Mouse (Mus musculus) lung, postnatal 10 days (tissue): ENCODE results near the gene Acer3.
A peak's percentile ranks its signal among the peaks of the same experiment; 100 is the strongest.

Source experiments
- DNase-seq: peaks from one replicate; pipeline ENCODE4 v3.0.0; 2021

The Acer3 gene

DNA sequence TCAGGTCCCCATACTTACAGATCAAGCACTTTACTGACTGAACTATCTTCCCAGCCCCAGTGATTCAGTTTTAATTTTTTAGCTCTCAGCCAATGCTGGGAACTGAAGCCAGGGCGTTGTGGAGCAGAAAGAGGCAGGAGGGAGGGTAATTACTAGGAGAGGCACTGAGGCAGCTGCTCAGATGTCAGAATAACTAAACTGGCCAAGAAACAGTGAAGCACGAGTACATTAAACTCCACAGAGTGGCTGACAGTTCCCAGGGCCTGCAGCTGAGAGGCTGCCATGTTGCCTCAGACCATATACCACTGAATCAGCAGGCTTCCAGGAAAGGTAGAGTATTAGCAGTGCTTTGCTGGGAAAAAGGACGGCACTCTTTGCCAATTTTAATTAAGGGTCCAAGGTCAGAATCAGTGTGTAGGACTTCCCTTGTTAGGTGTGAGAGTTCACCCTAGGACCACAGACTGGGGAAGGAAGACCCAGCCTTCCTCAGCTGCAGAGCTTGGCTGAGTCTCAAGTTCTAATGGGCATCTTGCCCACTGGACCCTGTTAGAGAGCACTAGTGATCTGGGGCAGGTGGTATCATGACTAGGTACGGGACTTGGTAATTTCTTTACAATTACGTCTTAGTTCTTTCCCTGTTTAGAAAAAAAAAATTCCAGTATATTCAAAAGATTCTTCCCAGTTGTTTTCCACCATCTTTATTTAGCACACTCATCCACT, 11.8 kb upstream of the Acer3 start:
- no peak for DNase-seq

DNA sequence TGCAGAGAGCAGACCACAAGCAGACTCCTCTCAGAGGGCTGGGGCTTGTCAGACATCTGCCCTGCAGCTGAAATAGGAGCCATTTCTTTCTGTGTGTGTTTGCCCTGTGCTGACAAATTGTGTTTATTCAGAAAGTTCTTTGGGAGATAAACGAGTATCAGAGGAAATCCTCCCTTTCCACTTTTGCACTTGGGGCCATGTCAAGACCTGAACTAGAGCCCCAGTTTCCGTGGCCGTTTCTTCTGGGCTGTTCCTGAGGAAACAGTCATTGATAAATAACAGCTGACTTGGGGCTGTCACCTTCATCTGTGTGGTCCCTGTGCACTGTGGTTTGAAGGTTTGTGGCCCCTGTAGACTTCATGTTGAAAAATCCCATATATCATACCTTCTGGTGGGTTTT, 10.9 kb upstream of the Acer3 start:
- no peak for DNase-seq

DNA sequence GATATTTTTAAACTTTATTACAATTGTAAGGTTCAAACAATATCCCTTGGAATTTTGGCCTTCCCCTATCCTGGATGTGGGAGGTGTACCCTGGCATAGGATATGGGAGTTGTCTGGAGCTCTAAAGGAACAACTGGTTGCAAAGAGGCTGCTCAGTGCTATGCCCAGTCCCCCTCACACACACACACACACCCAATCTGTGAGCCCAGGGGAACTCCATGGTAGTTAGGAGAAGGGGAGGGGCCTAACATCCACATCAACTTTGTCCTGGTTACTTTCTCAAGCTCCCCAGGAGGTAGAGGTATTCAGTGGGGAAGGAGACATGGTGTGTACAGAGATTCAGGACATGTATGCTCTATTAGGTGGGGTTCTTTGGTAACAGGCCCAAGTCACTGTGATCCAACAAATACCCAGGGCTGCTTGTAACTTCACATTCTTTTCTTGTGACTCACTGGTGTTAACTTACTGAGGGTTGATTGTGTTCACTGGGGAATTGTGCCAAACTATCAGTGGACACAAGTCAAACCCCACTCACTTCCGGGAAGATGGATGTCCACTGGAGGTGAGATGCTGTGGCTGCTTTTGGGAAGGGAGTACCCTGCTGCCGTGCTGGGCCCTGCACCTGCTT, 9.5 kb upstream of the Acer3 start:
- DNase-seq, result no peak

DNA sequence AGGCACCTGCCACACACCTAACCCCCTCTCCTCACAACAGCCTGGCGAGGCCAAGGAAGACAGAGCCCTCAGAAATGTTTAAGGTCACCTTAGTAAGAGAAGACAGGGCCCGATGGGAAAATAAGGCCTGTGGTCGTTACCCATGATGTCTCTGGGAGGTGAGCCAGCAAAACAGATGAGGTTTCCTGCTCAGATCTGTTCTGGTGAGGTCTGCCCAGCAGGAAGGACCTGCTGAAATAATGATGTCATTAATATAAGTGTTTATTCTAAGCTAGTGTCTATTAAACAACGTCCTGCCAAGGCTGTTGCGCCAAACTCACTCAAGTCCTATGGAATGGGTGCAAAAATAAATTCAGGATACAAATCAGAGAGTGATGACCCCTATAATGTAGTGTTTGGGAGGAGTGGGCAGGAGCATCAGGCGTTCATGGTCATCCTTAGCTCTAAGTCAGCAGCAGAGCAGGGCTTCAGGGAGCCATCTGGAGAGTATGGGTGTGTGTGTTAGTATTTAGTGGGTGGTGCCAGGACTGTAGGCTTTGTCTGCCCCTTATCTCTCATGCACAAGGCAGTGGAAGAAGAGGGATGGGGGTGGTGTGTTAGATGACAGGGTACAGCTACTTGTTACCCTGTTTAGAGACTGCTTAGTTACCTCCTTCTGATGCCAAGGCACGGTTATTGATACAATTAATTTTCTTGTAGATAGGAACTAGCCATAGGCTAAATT, 8.8 kb upstream of the Acer3 start:
- peak; percentile 57 for DNase-seq

DNA sequence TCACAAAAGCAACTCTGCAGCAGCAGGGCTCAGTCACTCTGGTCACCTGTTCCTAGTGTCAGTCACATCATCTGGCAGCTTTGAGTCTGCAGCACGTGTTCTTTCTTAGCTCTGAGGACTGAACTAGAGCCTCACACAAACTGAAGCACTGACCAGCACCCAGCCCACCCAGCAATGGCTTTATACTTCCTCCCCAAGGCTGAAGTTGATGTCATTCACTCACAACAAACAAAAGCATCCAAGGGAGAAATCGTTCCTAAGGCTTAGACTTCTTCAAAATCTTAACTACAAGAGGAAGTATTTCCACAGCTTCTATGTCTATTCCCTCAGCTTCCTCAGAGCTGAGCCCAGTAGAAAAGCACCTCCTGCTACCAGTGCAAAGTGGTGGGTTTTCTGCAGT, 7.3 kb upstream of the Acer3 start:
- no peak for DNase-seq

DNA sequence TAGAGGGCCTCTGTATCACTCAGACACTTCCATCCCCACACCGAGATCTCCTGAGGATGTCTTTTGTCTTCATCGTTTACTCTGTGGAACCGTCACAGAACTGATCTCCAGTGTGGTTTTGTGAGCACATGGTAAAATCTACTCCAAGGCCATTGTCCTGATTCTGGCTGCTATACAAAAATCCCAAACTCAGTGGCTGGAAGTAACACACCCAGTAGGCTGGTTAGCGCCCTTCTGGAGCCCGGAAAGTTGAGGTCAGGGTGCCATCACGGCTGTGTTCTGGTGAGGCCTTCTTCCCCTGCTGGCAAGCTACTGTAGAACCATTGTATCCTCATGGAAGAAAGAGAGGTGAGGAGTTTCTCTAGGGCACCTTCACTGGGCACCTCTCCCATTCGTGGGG, 5.0 kb upstream of the Acer3 start:
- no peak for DNase-seq

DNA sequence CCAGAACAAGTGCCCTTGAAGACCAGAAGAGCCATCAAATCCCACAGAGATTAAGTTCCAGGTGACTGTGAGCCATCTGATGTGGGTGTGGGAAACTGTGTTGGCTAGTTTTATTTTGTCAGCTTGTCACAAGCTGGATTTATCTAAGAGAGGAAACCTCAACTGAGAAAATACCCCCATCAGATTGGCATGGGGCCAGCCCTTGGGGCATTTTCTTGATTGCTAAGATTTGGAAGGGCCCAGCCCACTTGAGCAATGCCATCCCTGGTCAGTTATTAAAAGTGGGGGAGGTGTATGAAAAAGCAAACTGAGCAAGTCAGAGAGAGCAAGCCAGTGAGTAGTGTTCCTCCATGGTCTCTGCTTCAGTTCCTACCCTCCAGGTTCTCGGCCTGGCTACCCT, 3.2 kb upstream of the Acer3 start:
- DNase-seq, result peak; percentile 38

DNA sequence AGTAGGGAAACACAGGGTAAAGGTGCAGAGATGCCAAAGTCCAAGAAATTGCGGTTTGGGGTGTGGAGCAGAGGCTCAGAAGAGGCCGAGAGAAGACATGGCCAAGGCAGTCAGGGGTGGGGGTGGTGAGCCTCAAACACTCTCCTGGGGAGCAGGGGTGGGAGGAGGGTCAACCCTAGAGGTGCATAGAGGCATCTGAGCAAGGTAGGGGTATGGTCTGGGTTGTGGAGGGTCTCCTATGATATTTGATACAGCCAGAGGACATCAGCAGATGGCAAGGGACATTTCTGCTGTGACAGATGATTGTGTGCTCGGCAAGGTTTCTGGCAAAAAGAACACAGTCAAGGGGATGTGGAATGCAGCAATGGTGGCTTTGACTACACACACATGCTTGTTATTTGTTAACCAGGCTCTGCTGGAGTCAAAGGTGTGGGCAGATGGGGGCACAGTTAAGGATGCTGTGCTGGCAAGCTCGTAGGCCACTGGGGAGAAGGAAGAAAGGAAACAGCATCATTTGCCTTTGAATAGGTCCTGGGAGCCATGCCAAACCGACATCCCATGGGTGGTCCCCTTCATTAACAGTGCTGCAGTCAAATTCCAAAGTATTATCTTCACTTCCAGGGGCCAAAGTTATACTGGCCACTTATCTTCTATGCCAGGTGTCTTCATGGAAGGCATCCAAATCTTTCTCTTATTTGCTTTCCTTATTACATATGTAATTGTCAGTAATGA, 2.4 kb upstream of the Acer3 start:
- DNase-seq, result peak; percentile 69

DNA sequence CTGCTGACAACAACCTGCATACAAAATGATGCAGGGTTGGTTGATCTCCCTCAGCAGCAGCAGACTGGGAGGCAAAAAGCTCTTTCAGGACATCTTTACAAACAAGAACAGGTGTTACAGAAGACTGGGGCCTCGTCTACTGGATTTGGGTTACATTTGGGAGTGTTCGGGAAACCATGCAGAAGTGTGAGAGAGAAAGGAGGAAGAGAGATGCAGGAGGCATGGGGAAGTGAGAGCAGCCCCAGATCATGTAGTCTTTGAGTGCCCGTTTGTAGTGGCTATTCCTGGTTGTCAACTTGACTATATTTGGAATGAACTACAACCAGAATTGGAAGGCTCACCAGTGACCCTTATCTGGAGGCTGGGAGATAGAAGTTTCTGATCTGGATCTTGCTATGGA, 1.4 kb upstream of the Acer3 start:
- no peak for DNase-seq

DNA sequence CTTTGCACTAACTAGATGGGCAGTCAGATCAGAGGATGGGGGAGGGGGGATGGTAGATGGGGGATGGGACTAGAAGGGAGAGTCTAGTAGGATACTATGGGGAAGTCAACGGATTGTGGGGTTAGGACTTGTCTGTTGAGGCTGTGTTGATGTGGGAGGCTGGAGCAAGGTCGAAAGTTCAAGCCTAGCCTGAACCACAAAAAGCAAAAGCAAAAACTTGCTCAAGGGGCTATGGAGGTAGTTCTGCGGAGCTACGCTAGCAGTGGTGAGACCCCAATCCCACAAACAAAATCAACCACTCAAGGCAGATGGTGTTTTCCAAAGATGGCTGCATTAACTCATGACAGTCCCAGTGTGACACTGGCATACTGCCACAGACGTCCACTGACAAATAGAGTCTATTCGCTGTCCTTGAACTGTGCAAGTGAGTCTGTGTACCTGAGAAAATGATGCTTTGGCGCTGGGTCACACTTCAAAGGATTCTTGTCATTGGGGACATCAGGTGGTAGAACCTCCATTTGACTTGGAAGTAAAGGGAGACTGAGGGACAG, 927 bp downstream of the Acer3 start:
- no peak for DNase-seq

DNA sequence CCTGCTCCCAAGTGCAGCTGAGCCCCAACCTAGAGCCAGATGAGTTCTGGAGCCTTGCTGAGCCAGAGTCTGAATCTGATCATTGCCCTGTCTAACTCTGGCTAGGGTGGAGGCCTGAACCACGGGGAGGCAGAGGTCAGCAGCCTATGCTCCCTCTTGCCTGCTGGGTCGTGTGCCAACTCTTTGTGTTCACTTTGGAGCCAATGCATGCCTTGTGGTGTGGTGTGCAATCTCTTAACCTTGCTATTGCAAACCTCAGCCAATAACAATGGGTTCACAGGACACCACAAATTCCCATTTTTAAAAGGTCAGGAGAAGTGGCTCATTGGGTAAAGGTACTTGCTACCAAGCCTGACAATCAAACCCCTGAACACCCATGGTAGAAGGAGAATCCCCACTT, 4.4 kb downstream of the Acer3 start:
- no peak for DNase-seq

DNA sequence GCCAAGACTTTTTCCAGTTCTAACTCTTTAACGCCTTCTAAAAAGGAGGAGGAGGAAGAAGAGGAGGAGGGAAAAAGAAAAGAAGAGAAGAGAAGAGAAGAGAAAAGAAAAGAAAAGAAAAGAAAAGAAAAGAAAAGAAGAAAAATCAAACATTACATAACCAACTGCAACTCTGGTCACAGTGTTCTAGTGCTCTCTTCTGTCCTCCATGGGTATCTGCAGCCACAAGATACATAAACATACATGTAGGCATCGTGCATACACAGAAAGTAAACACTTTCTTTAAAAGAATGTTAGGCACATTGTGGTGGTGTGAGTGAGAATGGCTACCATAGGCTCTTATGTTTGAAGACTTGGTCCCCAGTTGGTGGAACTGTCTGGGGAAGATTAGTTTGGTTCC, 5.9 kb downstream of the Acer3 start:
- no peak for DNase-seq

DNA sequence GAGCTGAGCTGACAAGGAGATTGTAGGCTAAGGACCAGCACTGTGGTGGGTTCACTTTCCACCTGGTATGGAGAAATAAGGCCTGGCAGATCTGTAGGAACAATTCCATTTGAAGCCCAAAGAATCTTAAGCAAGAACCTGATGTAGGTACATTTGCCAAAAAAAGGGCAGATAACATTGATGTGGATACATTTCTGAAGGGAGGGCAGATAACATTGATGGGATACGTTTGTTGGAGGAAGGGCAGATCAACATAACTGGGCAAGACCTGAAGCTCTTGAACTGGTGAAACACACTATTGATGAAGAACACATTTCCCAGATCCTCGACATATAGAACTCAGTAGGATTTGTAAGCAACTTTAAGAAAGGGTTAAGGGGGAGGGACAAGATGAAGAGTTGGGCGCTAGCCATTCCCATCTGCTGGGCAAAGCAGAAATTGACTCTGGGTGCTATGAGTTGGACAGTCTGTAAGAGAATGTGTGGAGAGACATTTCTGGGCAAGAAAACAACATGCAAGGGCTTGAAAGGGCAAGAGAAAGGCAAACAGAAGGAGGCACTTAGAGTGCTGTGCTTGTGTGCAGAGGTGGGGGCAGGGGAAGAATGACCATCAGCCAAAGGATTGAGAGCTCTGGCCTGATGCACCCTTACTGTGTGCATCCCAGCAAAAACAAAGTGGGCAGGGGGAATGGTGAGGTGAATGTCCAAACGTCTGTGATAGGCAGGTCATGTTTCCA, 8.7 kb downstream of the Acer3 start:
- DNase-seq, result peak; percentile 57

DNA sequence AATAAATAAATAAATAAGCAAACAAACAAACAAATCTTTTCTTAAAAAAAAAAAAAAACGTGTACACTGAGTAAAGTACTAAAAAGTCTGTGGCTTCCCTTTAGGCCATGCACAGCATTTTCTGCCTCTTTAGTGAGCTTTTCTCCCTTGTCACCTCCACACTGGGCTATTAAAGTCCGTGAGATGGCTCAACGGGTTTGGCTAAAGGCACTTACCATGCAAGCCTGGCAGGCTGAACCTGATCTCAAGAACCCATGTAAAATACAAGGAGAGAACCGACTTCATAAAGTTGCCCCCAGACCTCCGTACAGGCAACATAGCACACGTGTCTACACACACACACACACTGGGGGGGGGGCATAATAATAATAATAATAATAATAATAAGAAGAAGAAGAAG, 10.7 kb downstream of the Acer3 start:
- no peak for DNase-seq

DNA sequence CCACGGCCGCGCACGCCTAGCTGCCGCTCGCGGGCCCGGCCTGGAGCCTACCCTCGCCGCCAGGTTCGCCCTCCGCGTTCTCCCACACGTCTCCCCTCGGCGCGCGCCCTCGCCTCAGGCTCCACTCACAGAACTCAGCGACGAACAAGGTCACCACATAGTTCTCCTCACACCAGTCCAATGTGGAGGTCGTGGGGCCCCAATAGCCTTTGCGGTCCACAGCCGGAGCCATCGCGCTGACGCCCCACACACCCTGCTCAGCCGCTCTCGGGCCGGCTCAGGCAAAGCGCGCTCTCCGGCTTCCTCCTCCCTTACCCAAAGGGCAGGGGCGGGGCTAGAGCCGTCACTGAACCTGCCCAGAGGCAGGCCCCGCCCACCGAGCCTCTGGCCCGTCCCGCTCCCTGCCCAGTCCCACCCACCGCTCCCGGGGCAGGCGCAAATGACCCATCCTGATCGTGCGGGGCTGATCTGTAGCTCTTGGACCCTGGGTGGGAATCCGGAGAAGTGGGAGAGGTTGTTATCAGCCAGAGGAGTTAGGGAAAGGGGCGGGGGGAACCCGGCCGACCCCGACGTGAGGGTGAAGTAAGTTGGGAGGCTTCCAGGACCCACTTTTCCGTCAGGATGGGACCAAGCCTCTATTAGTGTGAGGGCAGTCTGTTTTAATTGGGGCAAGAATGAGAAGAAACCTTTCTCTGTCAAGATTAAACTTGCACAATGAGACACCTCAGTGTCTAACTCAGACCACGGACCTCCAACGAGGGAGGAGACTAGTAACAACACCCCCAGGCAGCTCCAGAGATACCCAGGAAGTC, 11.6 kb downstream of the Acer3 start:
- peak; percentile 97 for DNase-seq

DNA sequence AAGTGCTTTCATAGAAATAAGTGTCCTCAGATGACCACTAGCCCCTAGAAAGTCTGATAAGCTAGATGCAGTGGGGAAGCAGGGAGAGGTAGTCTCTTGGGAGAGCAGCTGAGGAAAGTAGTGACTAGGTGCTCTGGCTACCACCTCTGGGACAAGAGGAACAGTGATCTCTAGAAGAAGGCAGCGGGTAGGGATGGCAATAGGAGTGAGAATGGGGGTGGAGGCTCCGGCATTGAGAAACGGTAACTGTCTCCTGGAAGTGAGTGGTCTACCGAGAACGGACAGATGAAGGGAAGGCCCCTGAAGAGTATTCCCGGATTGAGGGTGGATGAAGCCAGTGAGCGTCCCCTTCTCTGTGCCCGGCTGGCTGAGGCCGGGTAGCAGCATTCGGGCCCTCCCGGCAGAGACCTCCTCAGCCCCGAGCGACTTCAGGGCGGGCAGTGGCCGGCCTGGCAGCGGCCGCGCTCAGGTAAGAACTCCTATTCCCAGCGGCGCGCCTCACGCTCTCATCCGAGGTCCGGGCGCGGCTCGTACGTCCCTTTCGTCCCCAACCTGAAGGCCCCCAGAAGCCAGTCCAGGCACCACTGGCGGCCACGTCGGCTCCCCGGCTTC, 12.3 kb downstream of the Acer3 start:
- no peak for DNase-seq

DNA sequence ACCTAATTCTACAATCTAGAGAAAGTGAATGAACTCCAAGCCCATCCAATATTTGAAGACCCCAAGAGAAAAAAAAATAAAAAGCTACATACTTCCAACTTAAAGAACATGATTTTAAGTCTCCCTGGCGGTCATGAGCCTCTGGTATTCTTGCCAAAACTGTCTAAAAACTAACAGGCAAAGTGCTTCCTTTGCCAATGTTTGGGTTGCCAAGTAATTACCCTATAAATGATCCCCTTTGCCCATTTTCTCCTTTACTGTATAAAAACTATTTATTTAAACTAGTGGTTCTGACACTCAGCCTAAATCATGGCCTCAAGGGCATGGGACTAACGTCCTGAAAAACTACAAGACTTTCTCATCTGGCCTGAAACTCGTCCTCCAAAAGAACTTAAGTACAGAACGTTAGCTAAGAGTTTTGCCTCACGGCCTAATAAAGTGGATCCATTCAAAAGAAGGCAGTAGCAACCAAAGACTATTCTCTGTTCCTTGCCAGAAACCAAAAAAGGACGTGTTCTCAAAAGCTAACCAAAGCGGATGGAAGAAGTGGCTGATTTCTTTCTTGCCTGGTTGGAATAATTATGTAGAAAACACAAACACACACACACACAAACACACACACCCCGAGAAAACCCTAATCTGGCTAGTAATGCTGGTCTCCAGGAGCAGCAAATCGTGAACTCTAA, 12.9 kb downstream of the Acer3 start:
- DNase-seq, result no peak

DNA sequence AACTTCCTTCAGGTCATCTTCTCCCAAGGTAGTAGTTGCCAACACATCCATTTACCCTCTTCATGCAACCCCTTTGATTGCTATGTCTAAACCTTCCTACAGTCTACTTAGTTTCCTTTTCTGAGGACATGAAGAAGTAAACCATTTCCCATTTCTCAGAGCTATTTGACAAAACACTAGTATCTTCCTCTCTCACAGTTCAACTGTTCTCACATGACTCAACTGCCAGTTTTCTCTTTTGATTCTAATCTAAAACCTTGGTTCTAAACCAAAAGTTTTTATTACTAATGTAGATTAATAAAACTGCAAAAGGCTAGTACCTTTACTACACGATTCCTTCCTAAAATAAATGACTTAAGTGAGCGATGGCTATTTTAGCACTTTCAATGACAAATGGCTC, 13.6 kb downstream of the Acer3 start:
- no peak for DNase-seq

DNA sequence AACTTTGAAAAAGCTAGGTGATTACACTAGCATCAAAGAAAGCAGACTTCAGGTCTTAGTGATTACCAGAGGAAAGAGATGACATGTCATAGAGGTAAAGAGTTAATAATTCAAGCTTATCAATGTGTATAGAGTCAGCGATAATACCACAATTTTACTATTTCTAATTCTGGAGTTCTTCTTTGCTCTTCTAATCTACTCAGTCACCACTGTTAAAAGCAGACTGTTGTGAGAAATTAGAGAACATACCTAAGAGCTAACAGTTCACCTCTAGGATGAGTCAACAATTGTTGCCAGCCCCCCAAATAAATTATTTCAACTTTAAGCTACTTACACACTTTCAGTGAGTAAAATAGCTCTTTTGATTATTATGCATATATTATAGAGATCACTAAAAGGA, 28.1 kb downstream of the Acer3 start:
- no peak for DNase-seq

DNA sequence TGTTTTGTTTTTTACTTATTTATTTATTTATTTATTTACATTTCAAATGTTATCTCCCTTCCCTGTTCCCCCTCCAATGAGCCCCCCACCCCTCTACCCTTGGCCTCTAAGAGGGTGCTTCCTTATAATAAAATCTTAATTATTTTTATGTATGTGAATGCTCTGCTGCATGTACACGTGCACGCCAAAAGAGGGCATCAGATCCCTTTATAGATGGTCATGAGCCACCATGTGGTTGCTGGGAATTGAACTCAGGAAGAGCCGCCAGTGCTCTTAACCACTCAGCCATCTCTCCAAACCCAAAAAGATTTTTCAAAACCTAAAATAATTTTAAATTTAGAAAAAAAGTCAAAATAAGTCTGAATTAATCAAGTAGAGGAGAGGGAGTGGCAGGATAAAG, 31.4 kb downstream of the Acer3 start:
- peak; percentile 28 for DNase-seq

DNA sequence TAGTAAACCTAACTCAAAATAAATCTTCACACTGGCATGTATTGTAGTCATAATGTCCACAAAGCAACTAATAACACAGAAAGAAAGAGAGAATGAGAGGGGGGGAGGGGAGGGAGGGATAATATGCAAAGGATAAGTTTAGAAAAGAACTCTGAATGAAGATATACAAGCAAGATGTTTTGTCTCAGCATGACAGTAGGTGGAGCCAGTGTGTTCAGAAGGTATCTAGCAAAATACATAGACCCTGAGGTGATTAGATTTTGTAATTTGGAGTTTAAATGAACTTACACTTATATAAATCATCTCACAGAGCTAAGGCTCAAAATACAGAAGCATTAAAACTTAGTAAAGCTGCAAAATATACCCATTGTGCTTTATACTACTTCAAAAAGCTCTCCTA, 44.7 kb downstream of the Acer3 start:
- peak; percentile 3 for DNase-seq
